20 mouse cellular contexts compared by ENCODE assay signal in genomic region chr10:78091865-78092724, GRCm38 (mm10). TPM values are rescaled to one million over a fixed set of nuclear protein-coding genes. Genes with fewer than 3 reads are reported as not detected.
DNase-seq lines count a peak whose midpoint lies in the region; ATAC-seq and TF ChIP-seq lines count a peak whose summit lies in the region.
"Had no signal": no experiment of that assay in that cellular context is flagged by ENCODE, and none has a peak within 500 bp of the region (broad histone marks: within the 10 kb centered on the region; RNA-seq: fewer than 3 reads in every experiment).

No protein-coding gene starts in this region.

- TF ChIP-seq POLR2A in myocyte (IDR thresholded peaks at IDR 0.05; ENCODE audit: insufficient read length, low read depth), result no peak
- no peak for TF ChIP-seq POLR2A in thymus, adult 2 months (IDR thresholded peaks at IDR 0.05; ENCODE audit: control insufficient read depth, extremely low read depth, insufficient read depth, low read length, poor library complexity)

- H3K36me3 ChIP-seq in myocyte (ENCODE audit: control insufficient read depth, insufficient read depth), result no peaks in the 10 kb centered on the region
- no peaks in the 10 kb centered on the region for H3K36me3 ChIP-seq in thymus, adult 2 months (ENCODE audit: control insufficient read depth, insufficient read depth, low read length)
- H3K36me3 ChIP-seq in kidney, embryonic 15.5 days, result no peaks in the 10 kb centered on the region
- H3K36me3 ChIP-seq: heart, embryonic 10.5 days; midbrain, embryonic 15.5 days; neural tube, embryonic 12.5 days had no signal

- H3K9ac ChIP-seq in kidney, embryonic 15.5 days, result no peak overlapping the region
- H3K9ac ChIP-seq: liver, embryonic 14.5 days; midbrain, embryonic 15.5 days; neural tube, embryonic 12.5 days had no signal

- peak; percentile 65 for DNase-seq in 3134 (ENCODE audit: extremely low read depth, insufficient read length, low spot score)
- peak; percentile 86 for DNase-seq in 3T3-L1 (ENCODE audit: low read depth, low spot score)
- peak; percentile 19 for DNase-seq in ZHBTc4 (ENCODE audit: low read depth, low spot score)
- no peak for DNase-seq in thymus, adult 2 months
- DNase-seq in right cerebral cortex, postnatal 14 days, result no peak
- DNase-seq: cerebellum, adult 2 months; gastrocnemius, adult 2 months; heart, postnatal 4 days; kidney, postnatal 14 days; left cerebral cortex, postnatal 4 days; retina, postnatal 1 day had no signal

- H3K27ac ChIP-seq in thymus, adult 2 months (ENCODE audit: control insufficient read depth, insufficient read depth, low read length), result no peak overlapping the region
- no peak overlapping the region for H3K27ac ChIP-seq in kidney, embryonic 15.5 days
- H3K27ac ChIP-seq: gastrocnemius, adult 2 months; heart, embryonic 10.5 days; liver, embryonic 14.5 days; midbrain, embryonic 15.5 days; neural tube, embryonic 12.5 days had no signal

- peak overlapping the region; percentile 18 for H3K4me2 ChIP-seq in myocyte (ENCODE audit: low read depth)
- no peak overlapping the region for H3K4me2 ChIP-seq in kidney, embryonic 15.5 days
- H3K4me2 ChIP-seq: midbrain, embryonic 15.5 days; neural tube, embryonic 12.5 days had no signal

- H3K9me3 ChIP-seq in kidney, embryonic 15.5 days (replicated peaks), result no peaks in the 10 kb centered on the region
- H3K9me3 ChIP-seq: heart, embryonic 10.5 days; midbrain, embryonic 15.5 days; neural tube, embryonic 12.5 days had no signal

- H3ac ChIP-seq in myocyte (ENCODE audit: control insufficient read depth, insufficient read length), result no peak overlapping the region

- WGBS in thymus, adult 2 months, result 97% methylated on average over 23 of the region's 23 CpGs
- WGBS in kidney, embryonic 15.5 days, result 86% methylated on average over 23 of the region's 23 CpGs

- H3K27me3 ChIP-seq in myocyte (ENCODE audit: control insufficient read depth, insufficient read depth, insufficient read length), result no peaks in the 10 kb centered on the region
- H3K27me3 ChIP-seq in thymus, adult 2 months (ENCODE audit: control insufficient read depth, insufficient read depth, low read length), result no peaks in the 10 kb centered on the region
- no peaks in the 10 kb centered on the region for H3K27me3 ChIP-seq in kidney, embryonic 15.5 days
- H3K27me3 ChIP-seq: midbrain, embryonic 15.5 days; neural tube, embryonic 12.5 days had no signal

- H3K79me2 ChIP-seq in myocyte (ENCODE audit: control insufficient read depth, insufficient read depth), result no peaks in the 10 kb centered on the region

- ATAC-seq in kidney, embryonic 15.5 days (replicated peaks; ENCODE audit: low FRiP score), result no peak
- ATAC-seq: forebrain, embryonic 14.5 days; midbrain, embryonic 15.5 days had no signal

- peaks cover 7% of the 10 kb centered on the region for H3K4me1 ChIP-seq in thymus, adult 2 months (replicated peaks; ENCODE audit: control insufficient read depth, insufficient read depth, low read length)
- H3K4me1 ChIP-seq in kidney, embryonic 15.5 days, result 0 out of 2 replicates have a peak, but pooled peaks cover 3% of the 10 kb centered on the region
- H3K4me1 ChIP-seq: midbrain, embryonic 15.5 days; neural tube, embryonic 12.5 days had no signal

- TF ChIP-seq CTCF in thymus, adult 2 months (IDR thresholded peaks at IDR 0.05; ENCODE audit: borderline replicate concordance, control insufficient read depth, extremely low read depth, insufficient read depth, low read length, poor library complexity), result no peak

- H3K4me3 ChIP-seq in myocyte, result no peak overlapping the region
- H3K4me3 ChIP-seq in thymus, adult 2 months (ENCODE audit: control insufficient read depth, insufficient read depth, low read length), result no peak overlapping the region
- H3K4me3 ChIP-seq in kidney, embryonic 15.5 days (replicated peaks), result no peak overlapping the region
- H3K4me3 ChIP-seq: gastrocnemius, adult 2 months; heart, embryonic 10.5 days; midbrain, embryonic 15.5 days; neural tube, embryonic 12.5 days had no signal

TF ChIP-seq in myocyte, 11 proteins besides CTCF, POLR2A, EP300 and RAD21:
- peak in 1 of 3 experiments; percentile 44 for TF ChIP-seq MYOD1 (IDR thresholded peaks at IDR 0.05; ENCODE audit: control insufficient read depth in 1 of 3, insufficient read length in 2 of 3, low read depth in 2 of 3)
- peak in 1 of 3 experiments; percentile 54 for TF ChIP-seq MYOG (IDR thresholded peaks at IDR 0.05; ENCODE audit: control insufficient read depth in 1 of 3, insufficient read depth in 1 of 3, insufficient read length in 2 of 3, low read depth in 2 of 3)
- no peak for TF ChIP-seq SRF (IDR thresholded peaks at IDR 0.05; ENCODE audit: control insufficient read depth, insufficient read length, low read depth)
- peak; percentile 8 for TF ChIP-seq TCF12 (IDR thresholded peaks at IDR 0.05; ENCODE audit: insufficient read depth, poor library complexity, severe bottlenecking)
- TF ChIP-seq E2F4 (IDR thresholded peaks at IDR 0.05; ENCODE audit: insufficient read depth), result no peak
- no peak for TF ChIP-seq USF1 (IDR thresholded peaks at IDR 0.05; ENCODE audit: low read depth)

RNA-seq across cellular contexts. Expression of gene Icosl, which starts 23.0 kb away (rescaled TPM):
- polyA plus RNA-seq in myocyte (2012; fragmentation: generic; extraction: Trizol), result 0.02 TPM
- polyA plus RNA-seq in thymus, adult 2 months (2012; rRNA removed), result 23.1 and 26.5 TPM in 2 replicates
- 5.6 and 7.1 TPM in 2 replicates for polyA plus RNA-seq in kidney, embryonic 15.5 days (2015; fragmentation: Nextera tagmentation; extraction: Ambion mirVana)

RNA-seq across cellular contexts. Expression of gene Aire, which starts 48.7 kb away (rescaled TPM):
- 0.38 TPM for polyA plus RNA-seq in myocyte (2012; fragmentation: generic; extraction: Trizol)
- polyA plus RNA-seq in thymus, adult 2 months (2012; rRNA removed), result 84.0 and 93.7 TPM in 2 replicates
- polyA plus RNA-seq in kidney, embryonic 15.5 days (2015; fragmentation: Nextera tagmentation; extraction: Ambion mirVana), result 1.6 TPM in 2 replicates
- polyA plus RNA-seq: liver, embryonic 14.5 days had no signal

RNA-seq across cellular contexts. Expression of gene Dnmt3l, which starts 50.3 kb away (rescaled TPM):
- 1.1 TPM for polyA plus RNA-seq in myocyte (2012; fragmentation: generic; extraction: Trizol)
- 0.93 and 1.8 TPM in 2 replicates for polyA plus RNA-seq in thymus, adult 2 months (2012; rRNA removed)
- polyA plus RNA-seq in kidney, embryonic 15.5 days (2015; fragmentation: Nextera tagmentation; extraction: Ambion mirVana), result 0.68 and 1.1 TPM in 2 replicates
- polyA plus RNA-seq: brain, embryonic 14.5 days; forebrain, embryonic 14.5 days; heart, embryonic 10.5 days; inflammation-experienced regulatory T-cells, adult 6 months; midbrain, embryonic 15.5 days; neural tube, embryonic 12.5 days had no signal

Comparison
In these comparisons a context has a peak if more than half of its experiments do, and no peak if none do; other contexts are left out.
1. DNase-seq: peak in 3134 (single experiment), 3T3-L1 (single experiment) and ZHBTc4 (single experiment); none in thymus, adult 2 months (single experiment) and right cerebral cortex, postnatal 14 days (single experiment).
2. RNA of gene Aire, which starts 48.7 kb away (polyA plus RNA-seq): 84.0 to 93.7 TPM in thymus, adult 2 months; 1.6 TPM in kidney, embryonic 15.5 days and 0.38 TPM in myocyte (single experiment); every median in the first group is over 10 times any median in the second.